Mouse (Mus musculus): ENCODE results near the gene Tomm20l.
"Not testable (repeated sequence)": the region's sequence is repeated elsewhere in the genome, so short reads cannot be mapped to it uniquely, and the experiment has no call there.

Gene Tomm20l

GRCm38 (mm10) chr12:71111331-71111730 lies at the start of gene Tomm20l:
Gene Tomm20l (plus strand): TSS chr12:71111428.
- DNase-seq (ENCODE audit: low spot score in 2 of 2): peak in 1 of 2 experiments; percentile 33

DNA sequence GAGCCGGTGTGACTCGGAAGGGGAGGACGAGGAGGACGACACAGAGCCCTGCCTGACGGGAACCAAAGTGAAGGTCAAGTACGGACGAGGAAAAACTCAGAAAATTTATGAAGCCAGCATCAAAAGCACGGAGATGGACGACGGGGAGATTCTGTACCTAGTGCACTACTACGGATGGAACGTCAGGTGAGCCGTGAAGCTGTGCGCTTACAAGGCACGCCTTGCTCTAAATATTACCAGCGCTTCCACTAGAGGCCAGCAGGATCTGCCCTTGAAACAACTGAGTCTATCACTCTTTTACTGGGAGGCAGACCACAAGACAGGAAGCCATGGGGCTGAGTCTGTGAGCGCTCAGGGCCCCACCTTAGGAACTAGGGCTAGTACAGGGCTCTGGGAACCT lies 41.4 kb upstream of the Tomm20l start:
- no peak for DNase-seq (ENCODE audit: low spot score in 2 of 2)

DNA sequence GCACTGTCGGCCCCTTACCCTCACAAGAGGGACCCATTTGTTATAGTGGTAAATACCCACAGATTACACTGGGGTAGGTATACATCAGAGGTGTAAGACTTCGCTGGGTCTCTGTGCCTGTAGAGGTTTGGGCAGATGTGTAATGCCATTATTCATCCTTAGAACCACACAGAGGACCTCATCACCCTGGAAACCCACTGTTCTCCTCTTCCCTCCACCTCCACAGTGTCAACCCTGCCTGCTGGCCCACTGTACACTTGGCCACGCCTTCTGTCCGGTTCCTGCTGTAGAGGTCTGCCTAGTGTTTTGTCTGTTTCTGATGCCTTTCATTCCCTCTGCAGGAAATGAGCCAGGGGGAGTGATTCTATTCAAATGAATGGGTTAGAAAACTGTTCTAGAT lies 39.2 kb upstream of the Tomm20l start:
- DNase-seq (ENCODE audit: low spot score in 2 of 2): no peak

DNA sequence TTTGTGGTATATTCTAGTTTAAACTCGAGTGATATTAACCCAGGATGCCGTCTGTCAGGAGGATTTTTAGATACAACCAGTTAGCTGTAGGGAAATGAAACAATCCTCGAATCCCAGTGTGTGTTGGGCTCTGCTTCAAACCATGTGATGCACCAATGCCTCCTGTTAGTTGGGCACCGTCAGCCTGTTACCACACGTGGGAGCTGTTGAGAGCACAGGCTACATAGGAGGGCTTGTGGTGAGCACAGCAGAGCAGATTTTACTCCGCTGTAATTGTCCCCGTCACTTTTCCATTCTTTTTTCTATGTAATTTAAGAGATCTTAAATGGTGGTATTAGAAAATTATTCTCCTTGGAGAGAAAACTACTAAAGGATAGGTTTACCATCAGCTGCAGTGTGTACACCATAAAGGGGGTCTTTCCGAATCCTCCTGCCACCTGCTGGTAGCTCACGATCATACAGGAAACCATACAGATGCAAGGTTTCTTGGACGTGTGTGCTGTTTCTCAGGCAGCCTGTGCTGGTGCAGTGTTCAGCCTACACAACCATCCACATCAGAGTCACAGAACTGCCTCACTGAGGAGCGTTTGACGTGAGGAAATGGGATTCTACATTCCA lies 38.0 kb upstream of the Tomm20l start:
- no peak for DNase-seq (ENCODE audit: low spot score in 2 of 2)

GRCm38 (mm10) chr12:71086331-71086730 lies 24.9 kb upstream of the Tomm20l start:
- no peak for DNase-seq (ENCODE audit: low spot score in 2 of 2)

GRCm38 (mm10) chr12:71104275-71104674 lies 7.0 kb upstream of the Tomm20l start:
- not testable (repeated sequence) for DNase-seq (ENCODE audit: low spot score in 2 of 2)

DNA sequence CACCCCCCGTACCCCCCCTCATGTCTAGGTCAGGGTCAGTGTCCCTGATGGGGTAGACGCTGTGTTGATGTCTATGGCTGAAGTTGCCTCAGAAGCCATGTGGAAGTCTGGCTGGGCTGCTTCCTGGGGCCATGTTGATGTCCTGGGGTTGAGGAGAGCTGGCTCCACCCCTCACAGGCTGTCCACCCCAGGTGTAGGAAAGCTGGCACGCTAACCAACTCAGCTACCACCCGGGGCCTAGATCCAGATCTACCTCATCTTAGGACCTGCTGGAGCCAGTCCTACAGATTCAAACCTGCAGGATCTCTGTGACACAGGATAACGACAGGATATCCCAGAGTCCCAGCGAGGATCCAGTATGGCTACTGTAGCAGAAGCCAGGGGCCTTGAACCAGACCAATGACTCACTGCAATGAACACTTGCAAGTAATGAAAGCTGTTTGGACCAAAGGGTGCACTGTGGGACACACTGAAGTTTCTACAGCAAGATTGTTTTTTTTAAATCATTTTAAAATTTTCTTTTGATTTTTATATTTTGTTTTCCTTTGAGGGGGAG lies 3.9 kb upstream of the Tomm20l start:
- DNase-seq (ENCODE audit: low spot score in 2 of 2): no peak

- no peak for DNase-seq (ENCODE audit: low spot score in 2 of 2)
Observed at GRCm38 (mm10) chr12:71113074-71113473, 1.8 kb downstream of the Tomm20l start.

DNA sequence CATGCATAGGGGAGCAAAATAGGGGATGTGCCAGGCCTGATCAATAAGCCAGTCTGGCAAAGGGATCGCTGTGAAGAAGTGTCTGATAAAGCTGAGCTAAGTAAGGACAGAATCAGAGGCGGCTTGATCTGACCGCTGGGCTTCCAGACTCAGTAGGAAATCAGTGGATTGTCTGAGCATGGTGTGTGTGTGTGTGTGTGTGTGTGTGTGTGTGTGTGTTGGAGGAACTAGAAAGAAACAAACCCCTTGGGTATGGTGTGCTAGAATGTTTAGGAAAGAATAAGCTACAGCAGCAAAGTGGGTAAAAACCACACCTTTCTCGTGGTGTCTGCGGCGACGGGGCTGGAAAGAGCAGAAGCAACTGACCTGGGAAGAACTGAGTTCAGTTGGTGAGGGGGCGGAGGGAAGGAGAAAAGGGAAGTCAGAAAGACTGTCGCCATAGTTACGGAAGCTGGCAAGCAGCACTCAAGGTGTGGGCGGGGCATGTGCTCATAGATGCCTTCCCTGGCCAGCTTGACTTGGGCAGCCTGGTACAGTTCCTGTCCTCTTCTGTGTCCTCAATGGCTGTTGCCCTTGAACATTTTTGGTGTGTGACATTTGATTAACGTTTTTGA lies 2.6 kb downstream of the Tomm20l start:
- DNase-seq (ENCODE audit: low spot score in 2 of 2): peak in 1 of 2 experiments; percentile 24

DNA sequence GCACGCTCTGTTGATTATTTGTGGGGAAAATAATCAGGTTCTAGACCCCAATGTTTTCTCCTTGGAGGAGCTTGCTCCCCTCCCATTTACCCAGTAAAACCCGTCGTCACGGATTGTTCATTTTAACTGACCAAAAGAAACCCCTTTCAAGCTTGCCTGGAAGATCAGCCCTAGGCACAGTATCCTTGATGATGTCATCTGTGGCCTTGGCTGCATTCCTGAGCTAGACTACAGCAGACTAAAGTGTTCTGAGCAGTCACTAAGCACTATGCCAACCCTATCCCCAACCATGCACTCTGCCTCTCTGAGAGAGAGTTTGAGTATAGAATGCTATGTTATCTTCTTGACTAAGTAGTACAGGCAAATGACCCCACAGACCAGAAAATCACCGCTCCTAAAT lies 5.2 kb downstream of the Tomm20l start:
- no peak for DNase-seq (ENCODE audit: low spot score in 2 of 2)

- DNase-seq (ENCODE audit: low spot score in 2 of 2): no peak
Observed at GRCm38 (mm10) chr12:71122731-71123130, 11.5 kb downstream of the Tomm20l start.

DNA sequence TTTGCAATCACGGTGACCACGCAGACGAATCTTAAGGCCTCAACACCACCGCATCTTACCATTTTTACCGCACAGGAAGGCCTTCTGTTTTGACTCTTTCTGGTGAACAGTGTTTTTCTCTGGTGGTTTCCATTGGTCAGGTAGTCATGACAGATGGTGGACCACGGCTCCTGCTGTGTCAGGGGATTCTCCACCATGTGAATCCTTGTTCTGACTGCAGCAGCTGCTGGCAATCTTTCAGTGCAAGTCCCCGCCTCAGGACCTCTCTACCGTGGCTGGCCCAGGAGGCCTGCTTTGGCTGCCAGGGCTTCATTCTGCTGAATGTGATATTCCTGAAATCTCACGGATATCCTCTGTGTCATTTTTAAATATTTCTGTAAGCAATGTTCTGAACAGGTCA lies 12.1 kb downstream of the Tomm20l start:
- no peak for DNase-seq (ENCODE audit: low spot score in 2 of 2)

- DNase-seq (ENCODE audit: low spot score in 2 of 2): no peak
Observed at GRCm38 (mm10) chr12:71135581-71135980, 24.4 kb downstream of the Tomm20l start.

DNA sequence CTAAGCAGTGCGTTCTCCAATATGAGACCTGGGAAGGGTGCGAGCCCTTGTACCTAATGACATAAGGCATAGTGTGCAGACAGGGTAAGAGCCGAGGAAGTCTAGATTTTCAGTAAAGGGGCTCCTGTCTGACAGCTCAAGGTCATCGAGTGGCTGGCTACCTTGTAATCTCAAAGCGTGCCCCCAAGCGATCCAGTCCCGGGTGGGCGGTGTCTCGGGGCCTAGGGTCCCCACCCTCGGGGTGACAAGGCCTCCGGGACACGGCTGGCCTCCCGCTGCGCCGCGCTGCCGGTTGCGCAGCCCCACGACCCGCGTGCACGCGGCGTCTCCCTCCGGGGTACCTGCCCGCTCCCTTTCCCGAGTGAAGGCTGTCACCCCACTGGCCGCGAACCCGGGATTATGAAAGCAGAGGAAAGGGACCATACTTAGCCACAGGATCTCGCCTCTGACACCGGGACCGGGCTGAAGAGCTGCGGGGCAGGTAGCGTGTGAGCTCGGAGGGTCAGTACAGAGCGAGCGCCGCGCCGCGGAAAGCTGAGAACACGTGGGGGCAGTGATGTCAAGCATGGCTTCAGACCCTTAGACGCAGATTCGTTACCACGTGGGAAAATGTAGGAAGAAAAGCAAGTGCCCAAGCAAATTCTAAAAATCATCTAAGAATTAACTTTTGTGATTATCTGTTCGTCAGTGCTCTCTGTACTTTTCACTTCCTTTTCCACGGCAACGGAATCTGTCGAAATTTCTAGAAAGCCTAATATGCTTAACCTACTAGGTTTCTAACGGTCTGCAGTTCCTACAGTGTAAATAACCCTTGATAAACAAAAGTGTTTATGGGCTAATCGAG lies 25.1 kb downstream of the Tomm20l start, which contains the start of the genes Timm9 and 2700049A03Rik:
TSS of gene Timm9 (minus strand) at position 555 of the 844 bp plus-strand sequence.
TSS of gene 2700049A03Rik (plus strand) at position 719 of the 844 bp plus-strand sequence.
- DNase-seq (ENCODE audit: low spot score in 2 of 2): peak; percentile 61 to 70

DNA sequence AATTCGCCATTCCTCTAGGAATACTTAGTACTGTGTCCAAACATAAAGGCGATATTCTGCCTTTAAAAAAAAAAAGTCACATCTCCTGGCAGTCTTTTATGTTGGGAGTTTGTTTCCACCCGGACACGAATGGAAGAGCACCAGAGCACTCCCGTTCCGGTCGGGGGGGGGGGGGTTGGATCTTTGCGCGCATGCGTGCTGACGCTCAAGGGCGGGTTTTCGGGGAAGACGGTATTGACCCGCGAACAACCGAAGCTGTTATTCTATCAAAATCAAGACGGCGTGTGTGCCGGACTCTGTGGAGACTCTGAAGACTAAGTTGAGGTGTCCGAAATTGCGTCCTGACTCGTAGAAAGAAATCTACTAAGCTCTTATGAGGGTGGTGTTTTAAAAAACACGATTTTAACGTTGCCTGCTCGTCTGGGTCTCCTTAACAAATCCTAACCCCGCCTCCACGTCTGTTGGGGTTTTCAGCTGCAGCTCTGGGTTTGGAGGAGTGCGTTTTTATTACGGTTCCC lies 25.8 kb downstream of the Tomm20l start:
- DNase-seq (ENCODE audit: low spot score in 2 of 2): peak; percentile 66 to 71

- DNase-seq (ENCODE audit: low spot score in 2 of 2): no peak
Observed at GRCm38 (mm10) chr12:71137686-71138085, 26.5 kb downstream of the Tomm20l start.

DNA sequence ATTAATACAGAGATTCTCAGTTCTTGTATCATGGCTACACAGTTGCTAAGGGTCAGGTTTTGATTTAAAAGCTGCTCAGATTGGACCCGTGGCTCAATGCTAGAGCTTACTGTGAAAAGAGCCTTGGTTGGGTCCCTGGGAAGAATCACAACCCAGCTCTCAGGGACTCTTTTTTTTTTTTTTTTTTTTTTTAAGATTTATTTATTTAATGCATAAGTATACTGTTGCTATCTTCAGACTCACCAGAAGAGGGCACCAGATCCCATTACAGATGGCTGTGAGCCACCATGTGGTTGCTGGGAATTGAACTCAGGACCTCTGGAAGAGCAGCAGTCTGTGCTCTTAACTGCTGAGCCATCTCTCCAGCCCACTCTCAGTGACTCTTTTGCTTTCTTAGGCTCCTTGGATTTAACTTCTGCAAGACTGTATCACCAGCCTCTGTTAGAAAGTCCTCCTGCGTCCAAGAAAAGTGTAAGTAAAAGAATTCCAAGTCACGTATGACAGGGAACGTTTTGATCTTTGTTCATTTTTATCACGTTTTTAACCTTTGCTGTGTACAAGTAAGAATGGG lies 28.1 kb downstream of the Tomm20l start:
- DNase-seq (ENCODE audit: low spot score in 2 of 2): no peak

- no peak for DNase-seq (ENCODE audit: low spot score in 2 of 2)
Observed at GRCm38 (mm10) chr12:71141189-71141588, 30.0 kb downstream of the Tomm20l start.

GRCm38 (mm10) chr12:71147641-71148040 lies 36.4 kb downstream of the Tomm20l start:
- peak in 1 of 2 experiments; percentile 15 for DNase-seq (ENCODE audit: low spot score in 2 of 2)

GRCm38 (mm10) chr12:71148801-71149200 lies 37.6 kb downstream of the Tomm20l start:
- DNase-seq (ENCODE audit: low spot score in 2 of 2): no peak

GRCm38 (mm10) chr12:71149456-71149855 lies 38.2 kb downstream of the Tomm20l start:
- no peak for DNase-seq (ENCODE audit: low spot score in 2 of 2)

- no peak for DNase-seq (ENCODE audit: low spot score in 2 of 2)
Observed at GRCm38 (mm10) chr12:71150167-71150566, 38.9 kb downstream of the Tomm20l start.

Measured in urinary bladder, postnatal 36 days (tissue).